Mouse (Mus musculus): ENCODE results near the gene Mecom. TPM values are rescaled to one million over a fixed set of nuclear protein-coding genes. Genes with fewer than 3 reads are reported as not detected.
A peak's percentile ranks its signal among the peaks of the same experiment; 100 is the strongest.

Gene Mecom
- polyA plus RNA-seq, 1 experiment from 2014 or later = 38.7 TPM

DNA sequence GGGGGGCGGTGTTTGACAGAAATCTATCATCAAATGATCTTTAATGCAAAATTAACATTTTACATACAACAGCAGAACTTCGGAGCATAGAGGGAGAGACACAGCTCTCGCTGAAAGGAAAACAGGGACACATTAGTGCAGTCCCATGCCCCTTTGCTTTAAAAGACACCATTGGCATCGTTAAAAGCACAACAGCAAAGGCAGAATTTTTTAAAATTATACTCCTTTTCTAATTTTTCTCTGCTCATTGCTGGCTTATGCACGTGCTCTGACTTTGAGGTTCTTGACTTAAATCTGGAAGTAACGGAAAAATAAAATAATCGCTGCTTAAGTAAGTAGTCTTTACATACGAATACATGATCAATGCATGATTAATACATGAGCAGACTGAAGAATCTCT lies 327.9 kb downstream of the Mecom start:
- peak overlapping the region; percentile 36 for H3K4me3 ChIP-seq
- peaks cover 6% of the 10 kb centered on the region for H3K4me1 ChIP-seq (replicated peaks)
- peak overlapping the region; percentile 42; the same call in 1 of the 2 replicates for H3K9ac ChIP-seq
- H3K9me3 ChIP-seq (replicated peaks) = no peaks in the 10 kb centered on the region
- H3K27me3 ChIP-seq (replicated peaks) = no peaks in the 10 kb centered on the region
- ATAC-seq (ENCODE audit: insufficient number of reproducible peaks, low FRiP score) = no peak
- no peaks in the 10 kb centered on the region for H3K36me3 ChIP-seq
- peak overlapping the region; percentile 68 for H3K4me2 ChIP-seq
- H3K27ac ChIP-seq (ENCODE audit: poor library complexity, severe bottlenecking) = no peak overlapping the region
- WGBS = 47% methylated on average over 8 of the region's 8 CpGs

GRCm38 (mm10) chr3:30219190-30219884 lies 328.5 kb downstream of the Mecom start:
- Histone ChIP-seq H3K4me3 (peak overlapping the region; percentile 36), H3K36me3 (no peaks in the 10 kb centered on the region), H3K27me3 (replicated peaks) (no peaks in the 10 kb centered on the region), H3K4me2 (peak overlapping the region; percentile 68), H3K9me3 (replicated peaks) (no peaks in the 10 kb centered on the region), H3K4me1 (replicated peaks) (peaks cover 6% of the 10 kb centered on the region), H3K27ac (ENCODE audit: poor library complexity, severe bottlenecking) (no peak overlapping the region), H3K9ac (peak overlapping the region; percentile 42; the same call in 1 of the 2 replicates)
- 15% methylated on average over 21 of the region's 21 CpGs for WGBS
- no peak for ATAC-seq (ENCODE audit: insufficient number of reproducible peaks, low FRiP score)

DNA sequence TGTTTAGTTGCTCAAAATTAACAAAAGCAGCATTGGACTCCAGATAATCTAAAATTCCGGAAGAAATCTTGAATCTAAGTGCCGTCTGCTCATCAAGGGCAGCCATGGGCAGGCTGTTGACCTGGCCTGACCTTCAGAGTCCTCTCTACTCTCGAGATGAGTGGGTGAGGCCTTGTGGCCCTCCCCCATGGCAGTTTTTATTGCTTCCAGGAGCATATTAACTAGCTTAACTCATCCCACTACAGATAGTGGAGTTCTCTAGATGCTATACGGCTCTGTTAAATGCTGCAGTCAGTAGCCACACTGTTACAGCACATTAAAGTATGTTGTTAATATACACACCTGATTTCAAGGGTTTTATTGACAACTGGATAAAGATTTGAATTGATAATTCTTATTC lies 333.2 kb downstream of the Mecom start:
- Histone ChIP-seq H3K9ac (no peak overlapping the region), H3K4me3 (no peak overlapping the region), H3K4me1 (replicated peaks) (peaks cover 25% of the 10 kb centered on the region), H3K27ac (ENCODE audit: poor library complexity, severe bottlenecking) (no peak overlapping the region), H3K36me3 (no peaks in the 10 kb centered on the region), H3K27me3 (replicated peaks) (no peaks in the 10 kb centered on the region), H3K9me3 (replicated peaks) (no peaks in the 10 kb centered on the region), H3K4me2 (no peak overlapping the region)
- ATAC-seq (ENCODE audit: insufficient number of reproducible peaks, low FRiP score) = no peak
- 35% methylated on average over 4 of the region's 4 CpGs for WGBS

- Histone ChIP-seq H3K9me3 (replicated peaks) (no peaks in the 10 kb centered on the region), H3K27me3 (replicated peaks) (no peaks in the 10 kb centered on the region), H3K4me2 (no peak overlapping the region), H3K4me1 (replicated peaks) (peaks cover 19% of the 10 kb centered on the region), H3K36me3 (no peaks in the 10 kb centered on the region), H3K4me3 (no peak overlapping the region), H3K9ac (no peak overlapping the region), H3K27ac (ENCODE audit: poor library complexity, severe bottlenecking) (peak overlapping the region; percentile 41; the same call in 1 of the 2 replicates)
- WGBS = 17% methylated on average over 7 of the region's 7 CpGs
- ATAC-seq (ENCODE audit: insufficient number of reproducible peaks, low FRiP score) = peak; percentile 53; the same call in 1 of the 2 replicates
Measured at GRCm38 (mm10) chr3:30213540-30214170, 334.2 kb downstream of the Mecom start.

DNA sequence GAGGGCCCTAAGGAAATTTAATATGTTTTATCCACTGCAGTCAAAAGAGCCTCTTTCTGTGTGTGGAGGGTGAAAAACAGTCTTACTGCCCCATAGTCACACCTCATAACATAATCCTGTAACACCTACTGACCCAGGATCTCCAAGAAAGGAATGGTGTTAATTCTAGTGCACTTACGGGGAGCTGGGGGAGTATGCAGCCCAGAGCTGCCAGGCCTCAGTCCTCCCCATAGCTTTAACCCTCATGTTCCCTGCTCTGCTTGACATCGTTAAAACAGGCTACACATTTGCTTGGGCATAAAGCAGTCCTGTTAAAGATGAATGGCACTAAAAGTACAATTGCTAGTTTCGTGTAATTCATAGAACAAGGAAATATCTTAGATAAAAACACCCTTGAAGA lies 335.0 kb downstream of the Mecom start:
- ATAC-seq (ENCODE audit: insufficient number of reproducible peaks, low FRiP score) = no peak
- no peak overlapping the region for H3K9ac ChIP-seq
- no peaks in the 10 kb centered on the region for H3K9me3 ChIP-seq (replicated peaks)
- no peaks in the 10 kb centered on the region for H3K27me3 ChIP-seq (replicated peaks)
- no peaks in the 10 kb centered on the region for H3K36me3 ChIP-seq
- H3K4me2 ChIP-seq = no peak overlapping the region
- no peak overlapping the region for H3K27ac ChIP-seq (ENCODE audit: poor library complexity, severe bottlenecking)
- WGBS = 27% methylated on average over 3 of the region's 3 CpGs
- H3K4me3 ChIP-seq = no peak overlapping the region
- H3K4me1 ChIP-seq (replicated peaks) = peaks cover 22% of the 10 kb centered on the region

DNA sequence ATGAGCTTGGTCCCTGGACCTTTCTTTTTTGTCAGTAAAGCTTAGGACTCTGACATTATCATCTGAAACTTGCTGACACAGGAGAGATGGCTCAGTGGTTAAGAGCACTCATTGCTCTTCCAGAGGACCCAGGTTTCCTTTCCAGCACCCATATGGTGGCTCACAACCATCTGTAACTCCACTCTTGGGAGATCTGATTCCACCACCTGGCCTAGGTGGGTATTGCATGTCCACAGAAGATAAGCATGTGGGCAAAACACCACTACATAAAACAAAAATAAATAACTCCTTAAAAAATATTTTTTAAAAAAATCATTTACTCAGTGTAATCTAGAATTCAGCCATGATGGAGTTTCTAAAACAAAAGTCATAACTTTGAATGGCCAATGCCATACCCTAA lies 338.7 kb downstream of the Mecom start:
- ATAC-seq (ENCODE audit: insufficient number of reproducible peaks, low FRiP score) = no peak
- Histone ChIP-seq H3K4me2 (no peak overlapping the region), H3K27me3 (replicated peaks) (no peaks in the 10 kb centered on the region), H3K9me3 (replicated peaks) (no peaks in the 10 kb centered on the region), H3K9ac (no peak overlapping the region), H3K4me3 (no peak overlapping the region), H3K36me3 (no peaks in the 10 kb centered on the region), H3K27ac (ENCODE audit: poor library complexity, severe bottlenecking) (no peak overlapping the region), H3K4me1 (replicated peaks) (peaks cover 25% of the 10 kb centered on the region)

DNA sequence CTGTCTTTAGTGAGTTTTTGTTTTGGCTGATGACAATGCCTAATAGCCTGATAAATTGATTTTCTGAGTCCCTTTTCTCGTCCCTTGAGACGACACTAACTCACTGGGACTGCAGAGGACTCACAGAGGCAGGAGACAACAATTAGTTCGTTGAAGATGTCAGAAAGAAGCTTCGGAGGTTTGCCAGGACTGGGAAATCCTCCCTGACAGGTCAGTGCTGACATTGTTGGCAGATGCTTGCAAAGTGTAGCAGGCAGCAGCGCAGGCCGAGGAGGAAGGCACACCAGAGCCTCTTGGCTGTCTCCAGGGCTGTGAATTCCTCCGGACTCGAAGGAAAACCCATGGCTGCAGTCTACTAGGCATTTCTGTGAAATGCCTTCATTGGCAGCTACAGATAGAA lies 339.9 kb downstream of the Mecom start:
- 25% methylated on average over 8 of the region's 8 CpGs for WGBS
- Histone ChIP-seq H3K4me3 (no peak overlapping the region), H3K4me1 (replicated peaks) (peaks cover 21% of the 10 kb centered on the region), H3K27ac (ENCODE audit: poor library complexity, severe bottlenecking) (0 out of 2 replicates have a peak overlapping the region, but pooled peaks have one; percentile 12), H3K36me3 (no peaks in the 10 kb centered on the region), H3K9ac (no peak overlapping the region), H3K4me2 (peak overlapping the region; percentile 26; the same call in 1 of the 2 replicates), H3K9me3 (replicated peaks) (no peaks in the 10 kb centered on the region), H3K27me3 (replicated peaks) (no peaks in the 10 kb centered on the region)
- ATAC-seq (ENCODE audit: insufficient number of reproducible peaks, low FRiP score) = no peak

GRCm38 (mm10) chr3:30207431-30207830 lies 340.4 kb downstream of the Mecom start:
- Histone ChIP-seq H3K36me3 (no peaks in the 10 kb centered on the region), H3K4me3 (no peak overlapping the region), H3K4me1 (replicated peaks) (peaks cover 17% of the 10 kb centered on the region), H3K27ac (ENCODE audit: poor library complexity, severe bottlenecking) (0 out of 2 replicates have a peak overlapping the region, but pooled peaks have one; percentile 12), H3K9ac (no peak overlapping the region), H3K27me3 (replicated peaks) (no peaks in the 10 kb centered on the region), H3K4me2 (no peak overlapping the region), H3K9me3 (replicated peaks) (no peaks in the 10 kb centered on the region)
- no peak for ATAC-seq (ENCODE audit: insufficient number of reproducible peaks, low FRiP score)
- 52% methylated on average over 5 of the region's 5 CpGs for WGBS

DNA sequence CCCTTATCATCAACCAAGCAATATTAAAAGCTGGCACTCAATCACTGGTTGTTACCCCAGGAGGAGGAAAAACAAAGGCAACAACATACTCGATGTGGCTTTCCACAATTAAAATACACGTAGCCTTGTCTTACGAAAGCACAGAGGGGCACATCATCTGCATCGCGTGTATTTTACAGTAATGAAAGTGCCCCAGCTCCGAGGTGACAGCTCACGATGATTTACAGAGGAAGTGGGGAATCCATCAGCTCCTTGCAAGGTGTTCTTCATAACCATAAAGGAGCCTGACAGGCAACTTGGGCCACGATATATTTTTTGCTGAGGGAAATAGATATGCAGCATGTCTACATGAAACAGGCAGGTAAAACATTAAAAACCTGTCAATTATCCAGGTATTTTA lies 341.7 kb downstream of the Mecom start:
- ATAC-seq (ENCODE audit: insufficient number of reproducible peaks, low FRiP score) = no peak
- no peaks in the 10 kb centered on the region for H3K36me3 ChIP-seq
- H3K4me3 ChIP-seq = no peak overlapping the region
- no peak overlapping the region for H3K4me2 ChIP-seq
- H3K9ac ChIP-seq = no peak overlapping the region
- no peaks in the 10 kb centered on the region for H3K27me3 ChIP-seq (replicated peaks)
- 76% methylated on average over 8 of the region's 8 CpGs for WGBS
- no peak overlapping the region for H3K27ac ChIP-seq (ENCODE audit: poor library complexity, severe bottlenecking)
- peaks cover 15% of the 10 kb centered on the region for H3K4me1 ChIP-seq (replicated peaks)
- H3K9me3 ChIP-seq (replicated peaks) = no peaks in the 10 kb centered on the region

GRCm38 (mm10) chr3:30203764-30204163 lies 344.0 kb downstream of the Mecom start:
- H3K27me3 ChIP-seq (replicated peaks) = no peaks in the 10 kb centered on the region
- ATAC-seq (ENCODE audit: insufficient number of reproducible peaks, low FRiP score) = no peak
- H3K4me1 ChIP-seq (replicated peaks) = peaks cover 15% of the 10 kb centered on the region
- no peaks in the 10 kb centered on the region for H3K36me3 ChIP-seq
- no peak overlapping the region for H3K4me2 ChIP-seq
- no peak overlapping the region for H3K4me3 ChIP-seq
- 55% methylated on average over 2 of the region's 2 CpGs for WGBS
- H3K27ac ChIP-seq (ENCODE audit: poor library complexity, severe bottlenecking) = no peak overlapping the region
- H3K9ac ChIP-seq = no peak overlapping the region
- H3K9me3 ChIP-seq (replicated peaks) = no peaks in the 10 kb centered on the region

- H3K4me1 ChIP-seq (replicated peaks) = 0 out of 2 replicates have a peak, but pooled peaks cover 8% of the 10 kb centered on the region
- H3K4me3 ChIP-seq = no peak overlapping the region
- H3K4me2 ChIP-seq = no peak overlapping the region
- no peak for ATAC-seq (ENCODE audit: insufficient number of reproducible peaks, low FRiP score)
- H3K27me3 ChIP-seq (replicated peaks) = no peaks in the 10 kb centered on the region
- H3K27ac ChIP-seq (ENCODE audit: poor library complexity, severe bottlenecking) = no peak overlapping the region
- no peaks in the 10 kb centered on the region for H3K9me3 ChIP-seq (replicated peaks)
- H3K36me3 ChIP-seq = no peaks in the 10 kb centered on the region
- H3K9ac ChIP-seq = no peak overlapping the region
- 78% methylated on average over 2 of the region's 2 CpGs for WGBS
Measured at GRCm38 (mm10) chr3:30198854-30199253, 349.0 kb downstream of the Mecom start.
